Mouse (Mus musculus): ENCODE results near the gene Cd200r3.

Gene Cd200r3

DNA sequence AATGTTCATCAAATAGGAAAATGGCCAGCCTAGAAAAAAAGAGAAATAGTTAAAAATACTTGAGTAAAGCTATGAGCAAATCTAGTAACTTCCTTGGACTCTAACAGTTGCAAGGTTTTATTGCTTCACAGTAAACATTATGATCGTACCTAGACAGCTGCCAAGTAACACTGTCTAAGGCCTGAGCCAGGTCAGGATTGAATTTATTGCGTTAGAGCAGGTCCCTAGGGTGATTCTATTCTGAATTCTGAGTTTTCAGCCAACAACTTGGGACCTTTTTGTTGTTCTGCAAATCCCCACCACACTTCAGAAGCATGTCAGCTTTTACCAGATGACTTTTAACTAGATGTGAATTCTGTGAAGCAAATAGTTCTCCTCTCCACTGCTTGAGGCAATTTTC, 87.3 kb downstream of the Cd200r3 start:
- no peak for DNase-seq (ENCODE audit: low read depth, low spot score)

Measured in A20 (cell line).